Mouse (Mus musculus) hindbrain, embryonic 14.5 days (tissue): ENCODE results near the gene Slc25a21. TPM values are rescaled to one million over a fixed set of nuclear protein-coding genes. Genes with fewer than 3 reads are reported as not detected.
"Not testable (repeated sequence)": the region's sequence is repeated elsewhere in the genome, so short reads cannot be mapped to it uniquely, and the experiment has no call there.

Experiments
- ATAC-seq: fragments of 200-750 bp; cut with Nextera tagmentation; 2 replicates; pipeline ENCODE4 v1.8.0; 2017; ENCODE audit warnings: moderate number of reproducible peaks, mild to moderate bottlenecking, moderate TSS enrichment, moderate library complexity; ENCODE audit not compliant: low FRiP score
- DNase-seq: peaks from one replicate; pipeline ENCODE4 v3.0.0-alpha.2; 2015; ENCODE audit warnings: low spot score
- H3K27ac ChIP-seq: fragments of 300-500 bp; sonication (generic); 2 replicates; pipeline ENCODE4 v1.5.1; 2014; ENCODE audit warnings: mild to moderate bottlenecking, moderate library complexity
- H3K27me3 ChIP-seq: fragments of 300-500 bp; sonication (generic); 2 replicates; pipeline ENCODE4 v1.6.1; 2014; ENCODE audit warnings: mild to moderate bottlenecking, low read length, mixed read lengths; ENCODE audit not compliant: control insufficient read depth, insufficient read depth
- H3K36me3 ChIP-seq: fragments of 300-500 bp; sonication (generic); replicated peaks from 2 replicates; pipeline ENCODE4 v1.6.1; 2014; ENCODE audit not compliant: control insufficient read depth, insufficient read depth
- H3K4me1 ChIP-seq: fragments of 300-500 bp; sonication (generic); replicated peaks from 2 replicates; pipeline ENCODE4 v1.6.1; 2014; ENCODE audit warnings: antibody characterized with exemption, low read length, mixed read lengths; ENCODE audit not compliant: control insufficient read depth, insufficient read depth
- H3K4me2 ChIP-seq: fragments of 300-500 bp; sonication (generic); replicated peaks from 2 replicates; pipeline ENCODE4 v1.6.1; 2014; ENCODE audit warnings: mild to moderate bottlenecking, moderate library complexity
- H3K4me3 ChIP-seq: fragments of 300-500 bp; sonication (generic); replicated peaks from 2 replicates; pipeline ENCODE4 v1.5.1; 2014; ENCODE audit warnings: mild to moderate bottlenecking, low read length
- H3K9ac ChIP-seq: fragments of 300-500 bp; sonication (generic); 2 replicates; pipeline ENCODE4 v1.6.1; 2014
- H3K9me3 ChIP-seq: fragments of 300-500 bp; sonication (generic); 2 replicates; pipeline ENCODE4 v1.6.1; 2016; ENCODE audit warnings: low read length; ENCODE audit not compliant: control insufficient read depth
- WGBS: fragments of 180-500 bp; shearing (Covaris S2); extraction: QIAGEN DNeasy Blood & Tissue Kit; methylation state at CpG from one replicate; pipeline ENCODE4 v1.1.7; 2014; 5-methylcytosine and 5-hydroxymethylcytosine counted together
- polyA plus RNA-seq: library from polyadenylated mRNA; unstranded; fragments of >200 nt; fragmentation: Nextera tagmentation; extraction: Ambion mirVana; gene quantifications from 2 replicates; pipeline ENCODE4 v1.2.1, GENCODE M21; 2014

Slc25a21 gene
- polyA plus RNA-seq, 1 experiment from 2014 or later: 0.36 TPM

DNA sequence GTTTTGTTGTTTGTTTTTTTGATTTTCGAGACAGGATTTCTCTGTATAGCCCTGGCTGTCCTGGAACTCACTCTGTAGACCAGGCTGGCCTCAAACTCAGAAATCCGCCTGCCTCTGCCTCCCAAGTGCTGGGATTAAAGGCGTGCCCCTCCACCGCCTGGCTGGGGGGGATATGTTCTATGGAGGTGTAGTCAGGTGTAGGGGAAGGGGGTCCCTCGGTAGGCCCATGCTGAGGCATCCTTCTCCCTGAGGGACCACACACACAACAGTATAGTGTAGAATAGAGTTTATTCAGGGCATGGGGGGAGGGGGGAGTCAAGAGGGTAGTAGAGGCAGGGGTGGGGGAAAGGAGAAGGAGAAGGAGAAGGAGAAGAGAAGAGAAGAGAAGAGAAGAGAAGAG, 15.2 kb upstream of the Slc25a21 start:
- 76% methylated on average over 5 of the region's 5 CpGs for WGBS
- H3K27me3 ChIP-seq, H3K9me3 ChIP-seq, H3K4me3 ChIP-seq, H3K4me1 ChIP-seq, DNase-seq, H3K9ac ChIP-seq, H3K27ac ChIP-seq, H3K36me3 ChIP-seq: not testable (repeated sequence)
- peak overlapping the region; percentile 74 for H3K4me2 ChIP-seq
- ATAC-seq: peak; percentile 22; the same call in 1 of the 2 replicates

DNA sequence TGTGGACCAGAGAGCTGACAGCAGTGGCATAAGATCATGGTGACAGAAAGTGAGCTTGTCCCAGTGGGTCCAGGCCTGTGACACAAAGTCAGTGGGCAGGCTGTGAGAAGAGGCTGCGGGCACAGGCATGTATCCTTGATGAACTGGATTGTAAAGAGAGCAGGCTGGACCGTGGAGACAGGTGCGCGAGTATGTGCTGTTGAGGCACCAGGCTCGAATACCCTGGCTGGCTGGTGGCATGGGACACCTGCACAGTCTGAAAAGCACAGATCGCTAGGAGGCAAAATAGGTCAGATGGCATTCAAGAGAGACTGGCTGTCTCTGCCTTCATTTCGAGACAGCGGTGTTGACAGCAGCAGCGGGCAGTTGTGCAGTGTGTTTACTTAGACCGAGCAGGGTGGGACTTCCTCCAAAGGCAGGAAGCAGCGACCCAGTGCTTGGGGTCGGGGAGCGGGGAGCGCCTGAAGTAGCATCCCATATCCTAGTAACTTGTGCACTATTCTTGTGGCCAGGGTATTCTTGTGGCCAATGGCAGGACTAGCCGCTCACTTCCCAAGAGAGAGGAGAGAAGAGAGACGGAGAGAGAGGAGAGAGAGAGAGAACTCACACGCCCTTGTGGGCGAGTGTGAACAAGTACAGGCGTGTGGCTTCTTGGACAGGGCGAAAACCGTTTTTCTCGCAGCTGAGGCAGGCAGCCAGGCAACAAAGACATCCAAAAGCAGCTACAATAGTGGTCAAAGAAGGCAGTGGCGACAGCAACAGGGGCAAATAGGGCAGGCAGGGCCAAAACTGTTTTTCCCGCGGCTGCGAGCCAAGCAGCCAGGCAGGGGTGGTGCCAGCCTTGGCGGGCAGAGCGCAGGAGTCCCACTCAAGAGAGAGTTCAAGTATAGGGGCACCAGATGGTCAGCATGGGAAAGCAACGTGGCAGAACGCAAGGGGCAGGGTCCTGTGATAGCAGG, 14.4 kb upstream of the Slc25a21 start:
- Histone ChIP-seq H3K36me3 (no peaks in the 10 kb centered on the region), H3K4me3 (peak overlapping the region; percentile 42), H3K27ac (no peak overlapping the region; the same call in 1 of the 2 replicates), H3K27me3 (no peaks in the 10 kb centered on the region), H3K4me2 (peak overlapping the region; percentile 74), H3K9me3 (no peaks in the 10 kb centered on the region), H3K4me1 (0 out of 2 replicates have a peak, but pooled peaks cover 4% of the 10 kb centered on the region), H3K9ac (peak overlapping the region; percentile 63)
- ATAC-seq (peak; percentile 87; the same call in 1 of the 2 replicates), DNase-seq (peak; percentile 50)
- 11% methylated on average over 30 of the region's 30 CpGs for WGBS

DNA sequence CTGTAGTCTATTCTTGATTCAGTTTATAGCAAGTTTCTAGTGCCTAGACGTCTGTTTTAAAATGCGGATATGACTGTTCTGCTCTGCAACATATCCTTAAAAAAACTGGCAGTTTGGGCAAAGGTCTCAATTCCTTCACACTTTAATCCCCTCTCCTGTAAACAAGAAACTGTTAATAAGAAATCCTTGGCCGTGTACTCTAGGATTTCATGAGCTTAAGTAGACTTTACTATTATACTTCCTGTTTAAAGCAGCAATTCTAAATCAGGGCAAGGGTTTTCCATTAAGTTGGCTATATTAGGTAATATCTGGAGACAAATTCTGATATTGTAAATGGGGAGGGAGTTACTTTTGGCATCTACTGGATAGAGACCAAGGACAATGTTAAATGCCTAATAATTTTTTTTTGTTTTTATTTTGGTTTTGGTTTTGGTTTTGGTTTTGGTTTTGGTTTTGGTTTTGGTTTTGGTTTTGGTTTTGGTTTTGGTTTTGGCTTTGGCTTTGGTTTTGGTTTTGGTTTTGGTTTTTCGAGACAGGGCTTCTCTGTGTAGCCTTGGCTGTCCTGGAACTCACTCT, 7.1 kb upstream of the Slc25a21 start:
- WGBS: 87% methylated on average over 4 of the region's 4 CpGs
- Histone ChIP-seq H3K4me3 (no peak overlapping the region), H3K27me3 (no peaks in the 10 kb centered on the region), H3K4me2 (no peak overlapping the region), H3K36me3 (no peaks in the 10 kb centered on the region), H3K9ac (no peak overlapping the region), H3K9me3 (no peaks in the 10 kb centered on the region), H3K4me1 (no peaks in the 10 kb centered on the region), H3K27ac (no peak overlapping the region)
- no peak for DNase-seq
- ATAC-seq: no peak

DNA sequence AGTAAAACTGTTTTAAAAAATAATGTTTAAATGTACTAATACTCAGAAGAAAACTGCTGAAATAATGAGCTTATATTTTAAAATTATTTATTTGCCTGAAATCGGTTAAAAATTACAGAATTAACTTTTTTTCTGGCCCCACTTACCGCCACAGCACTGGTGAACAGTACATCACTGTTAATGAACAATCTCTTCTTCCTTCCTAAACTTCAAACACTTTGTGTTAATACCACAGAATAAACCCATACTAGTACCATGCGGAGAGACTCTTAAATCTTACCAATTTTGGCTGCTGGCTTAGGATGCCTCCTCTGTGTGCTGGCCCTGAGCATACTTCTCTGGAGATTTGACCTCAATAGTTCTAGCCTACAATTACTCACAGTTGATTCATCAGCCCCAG, 4.6 kb upstream of the Slc25a21 start:
- Histone ChIP-seq H3K27ac (no peak overlapping the region), H3K36me3 (no peaks in the 10 kb centered on the region), H3K4me1 (0 out of 2 replicates have a peak, but pooled peaks cover 4% of the 10 kb centered on the region), H3K4me3 (no peak overlapping the region), H3K27me3 (peaks cover 15% of the 10 kb centered on the region), H3K4me2 (no peak overlapping the region), H3K9ac (no peak overlapping the region), H3K9me3 (no peaks in the 10 kb centered on the region)
- DNase-seq: no peak
- WGBS: 95% methylated on average over 3 of the region's 3 CpGs
- no peak for ATAC-seq

DNA sequence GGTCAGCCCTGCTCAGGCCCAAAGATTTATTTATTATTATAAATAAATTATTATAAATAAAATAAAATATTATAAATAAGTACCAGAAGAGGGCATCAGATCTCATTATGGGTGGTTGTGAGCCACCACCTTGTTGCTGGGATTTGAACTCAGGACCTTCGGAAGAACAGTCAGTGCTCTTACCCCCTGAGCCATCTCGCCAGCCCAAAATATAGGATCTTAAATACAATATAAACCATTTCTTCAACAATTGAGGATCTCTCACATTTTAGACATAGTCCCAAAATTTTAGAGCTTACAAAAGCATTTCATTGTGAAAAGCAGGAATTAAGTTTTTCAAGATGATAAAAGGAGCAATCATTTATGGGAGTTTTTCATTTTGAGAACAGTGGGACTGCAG, 2.2 kb upstream of the Slc25a21 start:
- no peak for ATAC-seq
- no peak overlapping the region for H3K4me3 ChIP-seq
- 99% methylated on average over 2 of the region's 2 CpGs for WGBS

DNA sequence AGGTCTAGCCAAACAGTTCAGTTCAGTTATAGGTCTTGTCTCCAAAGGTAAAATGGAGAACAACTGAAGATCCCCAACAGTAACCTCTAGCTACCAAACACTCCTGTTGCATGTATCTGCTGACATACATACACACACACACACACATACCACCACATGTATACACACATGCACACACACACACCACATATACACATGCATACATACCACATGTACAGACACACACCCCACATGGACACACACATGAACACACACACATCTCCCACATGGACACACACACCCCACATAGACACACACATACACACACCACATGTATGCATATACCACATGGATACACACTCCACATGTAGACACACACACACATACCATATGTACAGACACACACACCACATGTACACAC, 997 bp upstream of the Slc25a21 start:
- Histone ChIP-seq H3K27me3 (peaks cover 23% of the 10 kb centered on the region), H3K4me2 (no peak overlapping the region), H3K9ac (no peak overlapping the region), H3K4me3 (no peak overlapping the region), H3K4me1 (0 out of 2 replicates have a peak, but pooled peaks cover 7% of the 10 kb centered on the region), H3K9me3 (no peaks in the 10 kb centered on the region), H3K27ac (no peak overlapping the region), H3K36me3 (no peaks in the 10 kb centered on the region)
- ATAC-seq (no peak), DNase-seq (no peak)

More for the DNA sequence above, 2.2 kb upstream of the Slc25a21 start:
- Histone ChIP-seq H3K4me2 (no peak overlapping the region), H3K27me3 (peaks cover 23% of the 10 kb centered on the region), H3K4me1 (0 out of 2 replicates have a peak, but pooled peaks cover 7% of the 10 kb centered on the region), H3K36me3 (no peaks in the 10 kb centered on the region), H3K9me3 (no peaks in the 10 kb centered on the region), H3K27ac (no peak overlapping the region), H3K9ac (no peak overlapping the region)
- no peak for DNase-seq

DNA sequence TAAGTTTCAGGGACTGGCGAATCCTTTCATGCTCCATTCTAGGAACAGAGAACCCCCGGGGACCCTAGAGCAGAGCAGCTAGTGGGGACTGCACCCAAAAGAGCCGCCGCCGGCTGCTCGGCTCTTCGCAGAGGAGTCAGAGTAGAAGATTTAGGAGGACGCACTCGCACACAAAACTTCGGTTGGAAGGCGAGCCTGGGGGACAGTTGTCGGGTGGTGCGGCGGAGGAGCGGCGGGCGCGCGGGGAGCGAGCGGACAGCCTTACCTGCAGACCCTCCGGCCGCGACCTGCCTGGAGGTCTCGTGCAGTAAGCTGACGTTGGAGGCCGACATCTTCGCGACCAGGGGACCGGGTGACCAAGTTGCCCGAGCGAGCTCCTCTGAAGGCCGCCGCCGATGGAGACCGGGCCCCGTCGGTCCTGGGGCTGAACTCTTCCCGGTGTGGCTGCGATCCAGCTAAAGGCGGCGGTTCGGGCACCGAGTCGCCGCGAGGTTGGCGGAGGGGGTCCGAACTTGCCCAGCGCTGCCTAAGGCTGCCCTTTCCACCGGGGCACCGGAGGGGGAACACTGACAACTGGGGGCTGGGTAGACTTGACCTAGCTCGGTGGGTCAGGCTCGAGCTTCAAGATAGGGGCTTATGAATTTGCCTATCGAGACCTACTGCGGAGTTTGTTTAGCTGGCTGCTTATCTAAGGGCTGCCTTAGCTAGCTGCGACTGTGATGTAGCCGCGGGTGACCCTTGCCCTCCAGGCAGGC, 487 bp downstream of the Slc25a21 start:
- Histone ChIP-seq H3K4me3 (peak overlapping the region; percentile 42), H3K9ac (peak overlapping the region; percentile 41), H3K4me1 (0 out of 2 replicates have a peak, but pooled peaks cover 7% of the 10 kb centered on the region), H3K36me3 (no peaks in the 10 kb centered on the region), H3K9me3 (no peaks in the 10 kb centered on the region), H3K27me3 (peaks cover 23% of the 10 kb centered on the region), H3K4me2 (peak overlapping the region; percentile 71), H3K27ac (no peak overlapping the region)
- ATAC-seq (peak; percentile 43), DNase-seq (no peak)
- WGBS: under 1% methylated on average over 59 of the region's 59 CpGs

DNA sequence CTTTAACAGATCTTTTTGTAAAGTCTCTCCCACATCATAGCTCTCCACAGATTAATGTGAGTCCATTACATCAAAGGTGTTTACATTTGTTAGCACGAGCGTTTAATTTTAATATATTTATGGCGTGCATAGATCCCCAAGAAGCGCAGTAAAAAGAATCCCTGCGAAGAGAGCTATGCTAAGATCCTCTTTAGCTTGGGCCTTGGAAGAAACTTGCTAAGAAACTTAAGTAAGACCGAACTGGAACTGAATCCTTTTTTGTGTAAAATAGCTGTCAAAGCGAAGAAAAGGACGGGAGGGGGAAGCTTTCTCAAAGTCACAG, 1.0 kb downstream of the Slc25a21 start:
- Histone ChIP-seq H3K9ac (no peak overlapping the region), H3K4me3 (peak overlapping the region; percentile 42), H3K27ac (no peak overlapping the region), H3K36me3 (no peaks in the 10 kb centered on the region), H3K4me1 (0 out of 2 replicates have a peak, but pooled peaks cover 7% of the 10 kb centered on the region), H3K4me2 (peak overlapping the region; percentile 71), H3K27me3 (peaks cover 23% of the 10 kb centered on the region), H3K9me3 (no peaks in the 10 kb centered on the region)
- WGBS: 6% methylated on average over 8 of the region's 8 CpGs
- ATAC-seq (no peak), DNase-seq (no peak)

DNA sequence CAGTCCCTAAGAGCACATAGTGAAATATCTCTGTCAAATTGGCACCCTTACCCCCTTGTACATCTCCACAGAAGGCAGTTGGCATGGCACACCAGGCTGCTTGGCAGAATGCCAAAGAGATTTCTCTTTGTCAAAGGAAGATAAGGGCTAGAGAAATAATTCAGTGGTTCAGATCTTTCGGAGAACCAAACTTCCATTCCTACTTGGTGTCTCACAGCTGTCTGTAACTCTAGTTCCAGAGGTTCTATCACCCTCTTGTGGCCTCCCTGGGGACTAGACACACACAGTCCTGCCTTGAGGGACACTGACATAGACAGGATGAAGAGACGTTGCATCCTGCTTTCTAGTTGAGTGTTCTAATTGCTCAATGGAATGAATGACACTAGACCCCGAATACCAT, 2.7 kb downstream of the Slc25a21 start:
- Histone ChIP-seq H3K4me2 (no peak overlapping the region), H3K4me1 (0 out of 2 replicates have a peak, but pooled peaks cover 7% of the 10 kb centered on the region), H3K27me3 (peaks cover 23% of the 10 kb centered on the region), H3K4me3 (no peak overlapping the region), H3K9ac (no peak overlapping the region), H3K27ac (no peak overlapping the region), H3K36me3 (no peaks in the 10 kb centered on the region), H3K9me3 (no peaks in the 10 kb centered on the region)
- WGBS: 27% methylated on average over 3 of the region's 3 CpGs
- ATAC-seq (no peak), DNase-seq (peak; percentile 45)
